In the genomic region with DNA sequence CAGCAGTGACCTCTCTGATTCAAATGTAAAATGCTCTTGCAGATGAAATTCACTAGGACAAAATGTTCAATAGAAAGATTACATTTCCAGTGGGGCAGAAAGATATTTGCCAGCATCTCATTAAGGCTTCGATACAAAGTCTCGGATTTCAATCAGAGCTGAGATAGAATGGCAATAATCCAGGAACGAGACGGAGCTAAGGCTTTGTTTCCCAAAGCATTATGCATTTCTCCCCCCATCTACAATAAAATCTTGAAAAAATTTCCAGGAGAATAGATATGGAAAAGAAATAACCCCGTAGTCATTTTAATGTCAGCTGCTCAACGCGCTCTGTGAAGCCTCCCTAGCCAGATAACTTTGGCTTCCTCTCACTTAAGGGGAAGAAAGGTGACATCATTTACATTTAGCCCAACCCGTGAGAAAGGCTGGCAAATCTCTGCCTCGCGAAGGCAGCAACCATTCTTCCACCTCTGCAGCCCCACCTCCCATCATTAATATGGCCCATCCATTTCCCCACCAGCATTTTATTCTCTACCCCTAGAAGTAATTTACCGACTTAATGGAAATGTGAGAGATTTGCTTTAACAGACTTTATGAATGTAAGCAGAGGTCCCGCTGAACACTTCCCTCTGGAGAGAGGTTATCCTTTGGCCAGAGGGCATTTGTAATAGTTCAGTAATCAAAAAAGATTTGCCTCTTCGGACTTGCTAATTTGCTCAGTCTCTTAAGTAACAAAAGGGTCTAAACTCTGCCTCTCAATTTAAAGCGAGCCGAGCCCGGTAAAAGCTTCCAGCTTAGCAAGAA, we compare ENCODE assay signal across 9 mouse cellular contexts. TPM values are rescaled to one million over a fixed set of nuclear protein-coding genes. Genes with fewer than 3 reads are reported as not detected.
DNase-seq lines count a peak whose midpoint lies in the region; ATAC-seq and TF ChIP-seq lines count a peak whose summit lies in the region.
"Had no signal": no experiment of that assay in that cellular context is flagged by ENCODE, and none has a peak within 500 bp of the region (broad histone marks: within the 10 kb centered on the region; RNA-seq: fewer than 3 reads in every experiment).

No protein-coding gene starts in this region.

- WGBS in heart, adult 2 months: 27% methylated on average over 16 of the region's 16 CpGs
- WGBS in lung, embryonic 14.5 days: 24% methylated on average over 16 of the region's 16 CpGs
- WGBS in hindbrain, embryonic 16.5 days: 14% methylated on average over 16 of the region's 16 CpGs

- H3K27ac ChIP-seq in heart, adult 2 months: no peak overlapping the region
- no peak overlapping the region for H3K27ac ChIP-seq in lung, embryonic 14.5 days (ENCODE audit: low read depth)
- peak overlapping the region; percentile 40; the same call in 1 of the 2 replicates for H3K27ac ChIP-seq in hindbrain, embryonic 16.5 days (ENCODE audit: low read depth, low read length)
- H3K27ac ChIP-seq: liver, embryonic 15.5 days had no signal

- DNase-seq in heart, adult 11 months: peak; percentile 19
- no peak for DNase-seq in heart, adult 2 months
- peak; percentile 17 for DNase-seq in lung, embryonic 14.5 days
- no peak for DNase-seq in lung, postnatal 14 days
- peak; percentile 40 for DNase-seq in retina, postnatal 1 day
- DNase-seq in layer of hippocampus, adult 18-20 months (ENCODE audit: low spot score in 2 of 2): no peak
- no peak for DNase-seq in spleen, postnatal 36 days (ENCODE audit: low spot score in 2 of 2)

- H3K4me3 ChIP-seq in heart, adult 2 months: no peak overlapping the region
- no peak overlapping the region for H3K4me3 ChIP-seq in lung, embryonic 14.5 days (ENCODE audit: low read depth, low read length)
- H3K4me3 ChIP-seq in hindbrain, embryonic 16.5 days (ENCODE audit: low read length): peak overlapping the region; percentile 17
- H3K4me3 ChIP-seq: liver, embryonic 15.5 days had no signal

- no peak for TF ChIP-seq EP300 in heart, adult 2 months (IDR thresholded peaks at IDR 0.05; ENCODE audit: insufficient read depth, low read depth, low read length)

- ATAC-seq in lung, embryonic 14.5 days (ENCODE audit: insufficient read depth): no peak
- peak; percentile 62; the same call in 1 of the 2 replicates for ATAC-seq in hindbrain, embryonic 16.5 days

- intact Hi-C loops in heart, adult 2 months (cut with DNase I): no loop called here

- H3K27me3 ChIP-seq in heart, adult 2 months (ENCODE audit: control insufficient read depth, insufficient read depth, low read length): no peaks in the 10 kb centered on the region
- H3K27me3 ChIP-seq in lung, embryonic 14.5 days (ENCODE audit: insufficient read depth, low read length): no peaks in the 10 kb centered on the region
- no peaks in the 10 kb centered on the region for H3K27me3 ChIP-seq in hindbrain, embryonic 16.5 days (replicated peaks; ENCODE audit: control insufficient read depth, insufficient read depth, low read length)

- H3K4me1 ChIP-seq in heart, adult 2 months (ENCODE audit: control insufficient read depth, insufficient read depth, low read length): no peaks in the 10 kb centered on the region; the same call in none of the 2 replicates
- 0 out of 2 replicates have a peak, but pooled peaks cover 2% of the 10 kb centered on the region for H3K4me1 ChIP-seq in lung, embryonic 14.5 days (ENCODE audit: insufficient read depth)
- peaks cover 17% of the 10 kb centered on the region for H3K4me1 ChIP-seq in hindbrain, embryonic 16.5 days (ENCODE audit: control insufficient read depth, insufficient read depth, low read depth, low read length)

- no peaks in the 10 kb centered on the region for H3K36me3 ChIP-seq in heart, adult 2 months (ENCODE audit: control insufficient read depth, insufficient read depth, low read length)
- no peaks in the 10 kb centered on the region for H3K36me3 ChIP-seq in lung, embryonic 14.5 days (ENCODE audit: insufficient read depth)
- H3K36me3 ChIP-seq in hindbrain, embryonic 16.5 days (ENCODE audit: control insufficient read depth, insufficient read depth, low read length): no peaks in the 10 kb centered on the region
- H3K36me3 ChIP-seq: liver, embryonic 15.5 days had no signal

- no peaks in the 10 kb centered on the region for H3K9me3 ChIP-seq in lung, embryonic 14.5 days (ENCODE audit: low read depth, low read length)
- no peaks in the 10 kb centered on the region for H3K9me3 ChIP-seq in hindbrain, embryonic 16.5 days (ENCODE audit: control insufficient read depth, low read length)
- H3K9me3 ChIP-seq: liver, embryonic 15.5 days had no signal

- no peak for TF ChIP-seq CTCF in heart, adult 2 months (IDR thresholded peaks at IDR 0.05)
- TF ChIP-seq CTCF in lung, embryonic 14.5 days (IDR thresholded peaks at IDR 0.05; ENCODE audit: low read depth): no peak

- H3K9ac ChIP-seq in heart, adult 2 months (ENCODE audit: low read depth, low read length): no peak overlapping the region
- H3K9ac ChIP-seq in lung, embryonic 14.5 days: no peak overlapping the region
- H3K9ac ChIP-seq in hindbrain, embryonic 16.5 days (ENCODE audit: low read depth, low read length): peak overlapping the region; percentile 42
- H3K9ac ChIP-seq: liver, embryonic 15.5 days had no signal

- no peaks in the 10 kb centered on the region for H3K79me2 ChIP-seq in heart, adult 2 months (replicated peaks; ENCODE audit: control insufficient read depth, insufficient read depth, low read length)

- peak overlapping the region; percentile 16 for H3K4me2 ChIP-seq in lung, embryonic 14.5 days
- H3K4me2 ChIP-seq in hindbrain, embryonic 16.5 days (ENCODE audit: low read length): peak overlapping the region; percentile 53
- H3K4me2 ChIP-seq: liver, embryonic 15.5 days had no signal

- TF ChIP-seq POLR2A in heart, adult 2 months (IDR thresholded peaks at IDR 0.05; ENCODE audit: insufficient read depth, low read depth, low read length): no peak

RNA-seq across cellular contexts. Expression of a gene that starts 19.9 kb away (rescaled TPM):
- 10 to 100 TPM; 56.2 to 58.7 TPM for total RNA-seq in heart, adult 2 months (2021)
- 19.9 and 35.8 TPM in 2 replicates for polyA plus RNA-seq in heart, adult 2 months (2012; rRNA removed)
- polyA plus RNA-seq in lung, embryonic 14.5 days (2014; fragmentation: Nextera tagmentation; extraction: Ambion mirVana): 110 and 112 TPM in 2 replicates
- polyA plus RNA-seq in hindbrain, embryonic 16.5 days (2015; fragmentation: Nextera tagmentation; extraction: Ambion mirVana): 145 and 167 TPM in 2 replicates
- total RNA-seq in layer of hippocampus, adult 18-20 months (2021): 100 to 1,000 TPM; 123 to 131 TPM

Comparison
In these comparisons a context has a peak if more than half of its experiments do, and no peak if none do; other contexts are left out.
1. DNase-seq: peak in heart, adult 11 months (single experiment), lung, embryonic 14.5 days (single experiment) and retina, postnatal 1 day (single experiment); none in heart, adult 2 months (0 of 2), lung, postnatal 14 days (single experiment), layer of hippocampus, adult 18-20 months (0 of 2) and spleen, postnatal 36 days (0 of 2).